Mouse (Mus musculus) G1E (cell line): ENCODE measurements around the gene H2-Q1. TPM values are rescaled to one million over a fixed set of nuclear protein-coding genes. Genes with fewer than 3 reads are reported as not detected.

Experiments
- ATAC-seq: 2 replicates; pipeline ENCODE4 v1.8.0; 2016; ENCODE audit warnings: mild to moderate bottlenecking; ENCODE audit not compliant: insufficient number of reproducible peaks, poor library complexity, low FRiP score, severe bottlenecking; ENCODE audit errors: extremely low read depth
- DNase-seq: peaks from one replicate; pipeline ENCODE4 v3.0.0; 2012; ENCODE audit warnings: low spot score
- H3K27me3 ChIP-seq: 2 replicates; pipeline ENCODE4 v1.6.1; 2012; ENCODE audit warnings: mild to moderate bottlenecking, low read length, inconsistent platforms; ENCODE audit not compliant: insufficient read depth
- H3K36me3 ChIP-seq: replicated peaks from 2 replicates; pipeline ENCODE3; 2012; ENCODE audit warnings: mild to moderate bottlenecking, inconsistent platforms
- H3K4me1 ChIP-seq: 2 replicates; pipeline ENCODE4 v1.6.1; 2012; ENCODE audit warnings: low read depth, low read length, inconsistent platforms, mixed read lengths; ENCODE audit not compliant: insufficient read depth
- H3K4me3 ChIP-seq: 2 replicates; pipeline ENCODE4 v1.5.1; 2012; ENCODE audit warnings: low read depth, mild to moderate bottlenecking, inconsistent platforms, low read length, moderate library complexity, mixed read lengths
- H3K9me3 ChIP-seq: replicated peaks from 2 replicates; pipeline ENCODE4 v1.6.1; 2012; ENCODE audit warnings: inconsistent platforms
- CTCF ChIP-seq: IDR thresholded peaks from 2 replicates; pipeline ENCODE4 v1.5.1; 2012; ENCODE audit warnings: low read depth, low read length, inconsistent platforms, mixed read lengths
- GATA1 ChIP-seq: IDR thresholded peaks from 2 replicates; pipeline ENCODE4 v1.6.1; 2012; ENCODE audit warnings: borderline replicate concordance, low read length, inconsistent platforms, mixed read lengths
- GATA2 ChIP-seq: IDR thresholded peaks from 2 replicates; pipeline ENCODE4 v1.6.1; 2012; ENCODE audit warnings: low read depth, low read length, inconsistent platforms, borderline replicate concordance
- POLR2AphosphoS5 ChIP-seq: IDR thresholded peaks from 2 replicates; pipeline ENCODE4 v1.6.1; 2012; ENCODE audit warnings: low read depth, low read length, inconsistent platforms; ENCODE audit not compliant: insufficient replicate concordance
- TAL1 ChIP-seq: conservative IDR thresholded peaks from 2 replicates; pipeline ENCODE4 v1.6.1; 2012; ENCODE audit warnings: low read depth, low read length, inconsistent platforms, mixed read lengths
- polyA plus RNA-seq: library from polyadenylated mRNA; stranded (reverse); fragments of >175 nt; gene quantifications from 2 replicates; pipeline ENCODE4 v1.2.3, GENCODE M21; 2012
- total RNA-seq, 2 experiments: library from RNA; stranded (forward) in 1 of 2; stranded (reverse) in 1 of 2; fragments of 200-1000 nt in 1 of 2; fragments of >200 nt in 1 of 2; fragmentation: Nextera tagmentation in 1 of 2; gene quantifications; 2 replicates each; pipeline ENCODE4 v1.2.3; 2014 to 2017

H2-Q1 gene
- total RNA-seq (2014; fragmentation: Nextera tagmentation) (not detected in 2 replicates), total RNA-seq (2017) (0.16 TPM in 1 of 2 replicates, not detected in the other), polyA plus RNA-seq (not detected in 2 replicates)

DNA sequence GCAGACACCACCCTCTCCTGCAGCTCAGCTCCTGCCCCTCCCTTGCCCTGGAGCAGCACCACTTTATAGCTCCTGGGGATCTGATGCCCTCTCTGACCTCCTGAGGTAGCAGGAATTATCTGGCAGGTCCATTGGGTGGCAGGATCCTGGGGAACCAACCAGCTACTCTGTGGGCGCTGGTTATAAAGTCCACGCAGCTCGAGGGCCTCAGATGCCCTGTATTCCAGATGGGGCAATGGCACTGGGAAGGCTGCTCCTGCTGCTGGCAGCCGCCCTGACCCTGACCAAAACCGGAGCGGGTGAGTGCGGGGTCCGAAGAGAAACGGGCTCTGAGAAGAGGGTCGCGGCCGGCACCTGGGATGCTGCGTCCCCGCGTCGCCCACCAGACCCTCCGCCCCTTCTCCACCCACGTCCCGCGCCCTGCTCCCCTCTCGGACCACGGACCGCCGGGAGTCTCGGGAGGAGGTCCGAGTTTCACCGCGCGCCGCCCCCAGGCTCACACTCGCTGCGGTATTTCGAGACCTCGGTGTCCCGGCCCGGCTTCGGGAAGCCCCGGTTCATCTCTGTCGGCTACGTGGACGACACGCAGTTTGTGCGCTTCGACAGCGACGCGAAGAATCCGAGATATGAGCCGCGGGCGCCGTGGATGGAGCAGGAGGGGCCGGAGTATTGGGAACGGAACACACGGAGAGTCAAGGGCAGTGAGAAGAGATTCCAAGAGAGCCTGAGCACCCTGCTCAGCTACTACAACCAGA, at the start of gene H2-Q1:
Gene H2-Q1 (plus strand): TSS at position 79 of the 755 bp plus-strand sequence.
- no peak for DNase-seq
- no peaks in the 10 kb centered on the region for H3K9me3 ChIP-seq
- ATAC-seq: no peak
- no peak within 1 kb of the TSS for H3K4me3 ChIP-seq
- H3K36me3 ChIP-seq: no peaks in the 10 kb centered on the region
- TF ChIP-seq TAL1 (no peak), CTCF (no peak), GATA1 (no peak), POLR2AphosphoS5 (no peak), GATA2 (no peak)
- H3K4me1 ChIP-seq: no peaks in the 10 kb centered on the region
- H3K27me3 ChIP-seq: peaks cover 13% of the 10 kb centered on the region; the same call in 1 of the 2 replicates

DNA sequence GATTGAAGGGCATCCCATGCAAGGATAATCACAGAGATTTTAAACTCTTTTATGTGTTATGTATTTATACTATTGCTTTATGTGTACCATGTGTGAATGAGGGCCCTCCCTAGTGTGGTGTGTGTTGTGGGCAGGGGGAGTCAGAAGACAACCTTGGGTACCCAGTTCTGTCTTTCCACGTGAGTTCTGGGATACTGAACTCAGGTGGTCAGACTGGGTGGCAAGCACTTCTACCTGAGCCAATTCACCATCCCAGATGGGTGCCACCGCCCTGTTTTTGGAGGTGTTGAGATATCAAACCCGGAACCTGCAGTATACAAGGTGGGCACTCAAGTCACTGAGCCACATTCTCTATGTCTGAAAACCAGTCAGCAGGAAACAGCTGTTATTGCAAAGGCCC, 48.0 kb upstream of the H2-Q1 start:
- Histone ChIP-seq H3K27me3 (peaks cover 28% of the 10 kb centered on the region), H3K36me3 (peaks cover 6% of the 10 kb centered on the region), H3K4me1 (peaks cover 11% of the 10 kb centered on the region), H3K4me3 (no peak overlapping the region), H3K9me3 (peaks cover 8% of the 10 kb centered on the region)
- ATAC-seq: no peak
- TF ChIP-seq POLR2AphosphoS5: no peak
- no peak for TF ChIP-seq GATA1
- no peak for DNase-seq

DNA sequence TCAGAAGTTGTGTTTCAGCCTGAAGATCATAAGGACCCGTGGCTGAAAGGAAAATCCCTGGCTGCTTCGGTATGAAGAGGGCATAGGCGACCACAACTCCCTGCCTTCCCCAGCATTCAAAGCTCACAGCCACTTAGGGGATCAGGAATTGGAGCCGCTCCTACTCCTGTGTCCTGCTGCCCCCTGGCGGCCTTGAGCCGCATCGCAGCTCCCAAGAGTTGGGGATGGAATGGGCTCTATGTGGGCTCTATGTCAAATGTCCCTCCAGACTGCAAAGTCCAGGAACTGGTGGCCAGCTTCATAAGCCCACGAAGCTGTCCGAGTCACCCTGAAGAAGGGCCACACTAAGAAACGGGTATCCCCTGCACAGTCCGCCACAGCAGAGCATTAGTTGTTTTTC, 45.4 kb upstream of the H2-Q1 start:
- Histone ChIP-seq H3K27me3 (peaks cover 45% of the 10 kb centered on the region), H3K9me3 (peaks cover 8% of the 10 kb centered on the region), H3K4me3 (no peak overlapping the region), H3K4me1 (peaks cover 13% of the 10 kb centered on the region), H3K36me3 (no peaks in the 10 kb centered on the region)
- ATAC-seq (peak; percentile 15; the same call in 1 of the 2 replicates), DNase-seq (no peak)
- TF ChIP-seq CTCF (peak; percentile 94), POLR2AphosphoS5 (no peak)

- H3K4me3 ChIP-seq: no peak overlapping the region
- ATAC-seq (no peak), DNase-seq (no peak)
- H3K4me1 ChIP-seq: peaks cover 13% of the 10 kb centered on the region
- TF ChIP-seq CTCF (no peak), TAL1 (no peak), GATA2 (no peak), POLR2AphosphoS5 (no peak), GATA1 (no peak)
- peaks cover 8% of the 10 kb centered on the region for H3K9me3 ChIP-seq
- no peaks in the 10 kb centered on the region for H3K36me3 ChIP-seq
- H3K27me3 ChIP-seq: peaks cover 49% of the 10 kb centered on the region
Observed at GRCm38 (mm10) chr17:35276304-35276864, 43.8 kb upstream of the H2-Q1 start.

DNA sequence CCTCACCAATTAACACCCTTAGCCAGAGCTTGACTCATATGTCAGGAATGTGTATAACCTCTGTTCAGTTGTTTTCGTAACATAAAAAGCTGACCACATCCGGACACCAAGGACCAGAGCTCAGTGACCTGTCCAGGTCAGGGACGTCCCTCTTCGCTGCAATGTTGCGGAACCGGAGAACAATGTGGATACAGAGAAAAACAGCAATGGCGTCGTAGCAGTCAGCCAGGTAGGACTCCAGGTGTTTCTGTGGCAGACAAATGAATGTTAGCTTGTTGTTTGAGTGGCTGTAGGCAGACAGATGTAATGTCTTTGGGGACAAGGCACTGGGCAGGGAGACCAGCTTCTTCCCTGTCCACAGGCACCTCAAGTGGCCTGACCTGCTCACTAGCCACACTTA, 42.2 kb upstream of the H2-Q1 start:
- H3K4me3 ChIP-seq: no peak overlapping the region
- H3K9me3 ChIP-seq: peaks cover 4% of the 10 kb centered on the region
- H3K4me1 ChIP-seq: peaks cover 13% of the 10 kb centered on the region
- H3K36me3 ChIP-seq: no peaks in the 10 kb centered on the region
- no peak for DNase-seq
- TF ChIP-seq GATA2 (no peak), TAL1 (no peak), POLR2AphosphoS5 (no peak), CTCF (no peak), GATA1 (no peak)
- peaks cover 47% of the 10 kb centered on the region for H3K27me3 ChIP-seq
- ATAC-seq: no peak

GRCm38 (mm10) chr17:35278957-35279688, 41.1 kb upstream of the H2-Q1 start:
- H3K27me3 ChIP-seq: peaks cover 49% of the 10 kb centered on the region
- no peak for DNase-seq

More at GRCm38 (mm10) chr17:35278957-35279688, 41.1 kb upstream of the H2-Q1 start:
- no peak for ATAC-seq
- H3K9me3 ChIP-seq: no peaks in the 10 kb centered on the region
- peaks cover 13% of the 10 kb centered on the region for H3K4me1 ChIP-seq
- H3K36me3 ChIP-seq: no peaks in the 10 kb centered on the region
- TF ChIP-seq CTCF (no peak), TAL1 (no peak), GATA2 (no peak), POLR2AphosphoS5 (no peak), GATA1 (no peak)
- no peak overlapping the region for H3K4me3 ChIP-seq
